Mouse (Mus musculus) erythroblast, adult 5-6 weeks (primary cell): ENCODE measurements around the gene Capn7. TPM values are rescaled to one million over a fixed set of nuclear protein-coding genes. Genes with fewer than 3 reads are reported as not detected.

Experiments used
- ATAC-seq: replicated peaks from 2 replicates; pipeline ENCODE4 v1.8.0; 2016; ENCODE audit warnings: moderate number of reproducible peaks, mild to moderate bottlenecking, moderate TSS enrichment, inconsistent platforms; ENCODE audit not compliant: poor library complexity, low FRiP score, severe bottlenecking
- total RNA-seq, 2 experiments: library from RNA; stranded (forward) in 1 of 2; stranded (reverse) in 1 of 2; fragments of 150-400 nt in 1 of 2; fragments of 200-764, 138-1000 nt in 1 of 2; gene quantifications; 2 replicates each; pipeline versions ENCODE4 v1.2.3 to v1.2.4; 2015 to 2017; ENCODE audit warnings: low replicate concordance in 2 of 2

The Capn7 gene
- total RNA-seq, 2 experiments from 2014 or later, result 13.0 to 17.3 TPM

- ATAC-seq, result no peak
Measured at GRCm38 (mm10) chr14:31362236-31362635, 25.8 kb downstream of the Capn7 start.

- ATAC-seq, result no peak
Measured at GRCm38 (mm10) chr14:31364589-31364988, 28.2 kb downstream of the Capn7 start.

- ATAC-seq, result no peak; the same call in 1 of the 2 replicates
Measured at GRCm38 (mm10) chr14:31365350-31365749, 28.9 kb downstream of the Capn7 start.

- ATAC-seq, result no peak
Measured at GRCm38 (mm10) chr14:31367951-31368350, 31.5 kb downstream of the Capn7 start.

DNA sequence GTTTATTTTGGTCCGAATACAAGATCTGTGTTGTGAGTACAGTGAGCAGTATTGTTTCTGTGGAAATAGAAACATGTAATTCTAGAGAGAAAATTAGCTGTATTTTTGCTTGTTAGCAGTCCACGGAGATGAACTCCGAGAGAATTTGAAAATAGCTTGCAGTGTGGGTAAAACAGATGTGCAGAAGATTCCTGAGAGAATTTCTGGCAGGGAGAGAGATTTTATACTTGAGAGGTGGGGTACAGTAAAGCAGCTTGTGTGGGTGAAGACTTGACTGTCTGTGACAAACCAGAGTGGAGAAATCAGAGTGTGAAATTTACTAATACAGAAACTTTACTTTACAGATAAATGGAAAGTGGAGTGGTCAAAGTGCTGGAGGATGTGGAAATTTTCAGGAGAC is 32.9 kb downstream of the Capn7 start:
- ATAC-seq, result no peak

- ATAC-seq, result no peak
Measured at GRCm38 (mm10) chr14:31374390-31374789, 38.0 kb downstream of the Capn7 start.

DNA sequence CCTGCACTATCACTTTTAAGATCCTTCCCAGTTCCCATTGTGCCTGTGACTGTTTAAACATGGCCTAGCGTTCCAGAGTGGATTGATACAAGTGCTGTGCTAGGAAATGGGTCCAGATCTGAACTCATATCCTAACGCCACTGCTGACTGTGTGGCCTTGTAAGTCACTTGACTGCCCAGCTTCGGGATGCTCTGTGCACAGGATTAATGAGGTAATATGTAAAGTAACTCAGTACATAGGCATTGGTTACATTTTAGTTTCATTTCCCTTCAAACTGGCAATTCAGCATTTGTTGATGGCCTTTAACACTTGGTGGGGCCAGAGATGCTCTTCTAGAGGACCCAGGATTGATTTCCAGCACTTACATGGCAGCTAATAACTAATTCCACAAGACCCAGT is 39.9 kb downstream of the Capn7 start:
- no peak for ATAC-seq

DNA sequence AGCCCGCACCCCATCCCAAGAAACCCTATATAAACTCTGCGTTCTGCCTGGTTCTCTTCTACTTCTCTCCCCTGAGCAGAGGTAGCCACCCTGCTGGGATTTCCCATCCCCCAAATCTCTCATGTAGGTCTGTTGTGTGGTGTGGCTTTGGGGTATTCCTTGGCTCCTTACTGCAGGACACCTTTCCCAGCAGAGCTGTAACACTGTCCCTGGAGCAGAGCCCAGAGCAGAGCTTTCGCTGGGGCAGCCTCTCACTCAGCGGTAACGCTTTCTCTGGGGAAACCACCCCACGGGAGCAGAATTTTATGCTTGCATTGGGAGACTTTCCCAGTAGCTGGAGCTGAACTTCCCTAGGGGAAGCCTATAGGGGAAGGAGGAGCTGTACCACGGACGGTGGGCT is 45.8 kb downstream of the Capn7 start:
- no peak for ATAC-seq

DNA sequence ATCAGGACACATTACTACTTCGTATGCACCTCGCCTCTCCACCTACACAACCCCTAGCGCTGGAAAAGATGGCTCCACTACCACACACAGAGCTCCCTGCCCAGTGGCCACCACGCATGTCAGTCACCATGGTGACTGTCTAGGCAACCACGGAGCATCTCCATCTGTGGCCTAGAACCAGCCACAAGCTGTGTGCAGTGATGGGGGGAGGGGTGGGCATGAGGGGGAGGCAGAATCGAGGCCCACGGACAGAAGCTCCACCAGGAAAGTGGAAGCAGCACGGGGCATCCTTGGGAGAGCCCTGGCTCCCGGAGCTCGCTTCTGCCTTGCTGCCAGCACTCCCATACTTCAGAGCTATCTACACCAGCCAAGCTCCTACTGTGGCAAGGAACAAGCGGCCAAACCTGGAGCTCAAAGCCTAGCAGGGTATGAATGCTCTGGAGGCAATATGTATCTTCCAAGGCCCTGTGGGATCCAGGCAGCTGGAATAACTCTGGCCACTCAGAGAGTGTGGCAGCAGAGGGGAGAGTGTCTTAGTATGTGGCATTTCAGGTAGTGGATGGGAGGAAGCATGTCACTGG is 47.1 kb downstream of the Capn7 start:
- no peak for ATAC-seq

GRCm38 (mm10) chr14:31384366-31385323 is 48.2 kb downstream of the Capn7 start:
- no peak for ATAC-seq

- ATAC-seq, result no peak
Measured at GRCm38 (mm10) chr14:31385406-31385805, 49.0 kb downstream of the Capn7 start.

DNA sequence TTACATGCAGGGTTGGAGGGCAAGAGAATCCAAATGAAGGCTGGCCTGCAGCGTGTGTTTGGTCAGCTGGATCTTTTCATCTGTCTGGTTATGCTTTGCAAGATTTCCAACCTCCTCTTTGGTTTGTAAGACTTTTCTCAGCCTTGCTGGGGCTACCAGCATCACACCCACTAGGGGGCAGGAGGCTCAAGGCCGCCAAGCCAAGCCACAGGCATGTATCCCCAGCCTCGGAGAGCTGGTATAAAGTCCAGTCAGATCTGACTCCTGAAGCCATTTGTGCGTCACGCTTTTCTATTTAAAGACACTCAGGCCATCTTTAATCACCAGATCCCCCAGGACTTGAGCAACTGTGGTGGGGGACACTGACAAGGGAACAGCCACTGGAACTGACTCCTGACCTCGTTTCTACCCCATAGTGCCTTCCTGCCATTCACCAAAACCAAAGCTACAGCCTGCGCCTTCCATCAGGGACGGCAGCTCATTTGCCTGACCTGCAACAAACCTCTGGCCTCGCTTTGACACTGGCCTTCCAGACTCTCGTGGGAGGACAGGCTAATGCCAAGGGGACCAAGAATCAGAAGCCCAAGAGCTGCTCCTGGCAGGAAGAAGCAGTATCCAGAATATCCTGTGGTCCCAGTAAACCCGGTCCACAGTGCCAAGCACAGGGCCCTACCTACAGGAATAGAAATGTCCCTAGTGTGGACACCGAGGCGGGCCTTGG is 49.7 kb downstream of the Capn7 start:
- ATAC-seq, result no peak

DNA sequence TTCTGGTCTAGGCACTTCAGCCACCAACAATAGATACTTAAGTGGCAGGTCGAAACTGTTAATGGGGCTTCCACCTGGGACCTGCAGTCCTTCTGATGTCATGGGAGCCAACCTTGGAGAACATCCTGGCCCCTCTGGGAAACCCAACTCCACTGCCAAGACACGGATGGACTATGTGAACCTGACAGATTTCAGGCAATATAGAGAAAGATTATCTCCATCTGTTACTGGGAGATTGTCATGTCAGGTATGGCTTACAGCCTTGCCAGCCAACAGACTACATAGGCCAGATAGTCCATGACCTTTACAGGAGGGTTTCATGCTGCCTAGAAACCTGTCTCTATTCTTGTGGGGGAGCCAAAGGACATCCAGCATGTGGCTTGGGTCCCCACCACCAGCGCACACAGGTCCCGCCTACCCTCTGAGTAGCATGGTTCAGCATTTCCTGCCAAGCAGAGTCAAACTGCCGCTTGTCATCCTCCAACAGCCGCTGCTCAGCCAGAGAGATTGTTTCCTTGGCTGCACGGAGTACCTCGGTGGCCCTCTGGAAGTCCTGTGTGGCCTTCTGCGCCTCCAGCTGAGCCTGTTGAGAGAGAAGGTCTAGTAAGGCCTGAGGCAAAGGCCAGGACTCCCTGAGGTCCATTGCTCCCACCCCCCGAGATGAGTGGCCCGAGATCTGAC is 51.0 kb downstream of the Capn7 start:
- ATAC-seq, result no peak

DNA sequence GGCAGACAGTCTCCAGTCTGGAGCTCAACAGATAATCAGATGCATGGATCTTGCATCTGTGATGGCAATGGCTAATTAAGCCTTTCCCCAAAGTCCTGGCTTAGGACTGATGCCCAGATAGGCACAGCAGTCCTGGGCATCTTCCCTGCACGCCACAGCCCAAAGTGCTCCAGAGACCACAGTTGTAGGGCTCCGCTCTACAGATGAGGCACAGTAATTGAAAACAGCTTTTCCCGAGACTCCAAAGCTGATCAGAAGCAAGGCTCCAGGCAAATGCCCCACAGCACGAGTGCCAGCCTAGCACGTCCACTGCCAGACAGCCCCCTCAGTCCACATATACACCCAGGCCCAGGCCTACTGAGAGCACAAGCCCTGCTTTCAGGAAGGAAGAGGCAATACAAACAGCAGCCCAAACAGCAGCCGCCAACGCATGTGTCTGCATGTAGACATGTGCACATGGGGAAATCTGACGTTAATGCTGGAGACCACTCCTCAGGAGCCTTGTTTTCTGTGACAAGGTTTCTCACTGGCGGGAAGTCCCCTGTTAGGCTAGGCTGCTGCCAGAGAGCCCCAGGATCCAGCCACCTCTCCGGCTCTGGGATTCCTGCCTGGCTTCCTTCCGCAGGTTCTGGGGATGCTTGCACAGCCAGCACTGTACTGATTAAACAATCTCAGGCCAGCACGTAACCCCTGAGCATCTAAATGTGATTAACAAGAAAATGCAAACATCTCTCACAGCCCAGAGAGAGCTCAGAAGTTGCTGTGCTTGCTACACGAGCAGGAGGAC is 51.8 kb downstream of the Capn7 start:
- ATAC-seq, result no peak

DNA sequence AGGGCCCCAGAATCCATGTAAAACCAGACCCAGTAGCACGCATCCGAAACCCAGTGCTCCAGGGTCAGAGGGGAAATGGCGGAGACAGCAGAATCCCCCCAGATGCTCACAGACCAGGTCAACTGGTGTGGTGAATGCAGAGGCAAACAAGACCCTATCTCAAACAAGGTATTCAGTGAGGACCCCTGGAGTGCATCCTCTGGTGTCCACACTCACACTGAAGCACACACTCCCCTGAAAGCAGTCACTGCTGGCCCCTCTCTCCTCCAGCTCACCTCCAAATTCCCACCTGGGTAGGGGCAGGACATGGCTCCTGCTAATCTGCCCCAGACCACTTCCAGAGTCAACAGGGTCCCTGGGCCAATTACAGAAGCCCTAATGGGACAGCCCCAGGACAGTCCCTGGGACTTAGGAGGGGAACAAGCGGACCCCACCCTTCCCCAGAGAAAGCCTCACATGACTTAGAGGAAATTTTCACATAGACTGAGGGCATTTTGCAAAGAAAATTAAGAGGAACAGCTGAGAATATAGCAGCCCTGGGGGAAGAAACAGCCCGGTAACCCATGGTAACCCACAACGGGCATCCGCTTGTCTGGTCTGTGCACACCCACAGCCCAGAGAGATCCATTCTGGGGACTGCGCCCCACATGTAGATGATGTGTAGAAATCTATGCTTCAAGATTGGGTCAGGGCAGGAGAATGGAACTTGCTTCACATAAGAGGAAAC is 53.1 kb downstream of the Capn7 start:
- no peak for ATAC-seq

- ATAC-seq, result no peak
Measured at GRCm38 (mm10) chr14:31392300-31392699, 55.9 kb downstream of the Capn7 start.

DNA sequence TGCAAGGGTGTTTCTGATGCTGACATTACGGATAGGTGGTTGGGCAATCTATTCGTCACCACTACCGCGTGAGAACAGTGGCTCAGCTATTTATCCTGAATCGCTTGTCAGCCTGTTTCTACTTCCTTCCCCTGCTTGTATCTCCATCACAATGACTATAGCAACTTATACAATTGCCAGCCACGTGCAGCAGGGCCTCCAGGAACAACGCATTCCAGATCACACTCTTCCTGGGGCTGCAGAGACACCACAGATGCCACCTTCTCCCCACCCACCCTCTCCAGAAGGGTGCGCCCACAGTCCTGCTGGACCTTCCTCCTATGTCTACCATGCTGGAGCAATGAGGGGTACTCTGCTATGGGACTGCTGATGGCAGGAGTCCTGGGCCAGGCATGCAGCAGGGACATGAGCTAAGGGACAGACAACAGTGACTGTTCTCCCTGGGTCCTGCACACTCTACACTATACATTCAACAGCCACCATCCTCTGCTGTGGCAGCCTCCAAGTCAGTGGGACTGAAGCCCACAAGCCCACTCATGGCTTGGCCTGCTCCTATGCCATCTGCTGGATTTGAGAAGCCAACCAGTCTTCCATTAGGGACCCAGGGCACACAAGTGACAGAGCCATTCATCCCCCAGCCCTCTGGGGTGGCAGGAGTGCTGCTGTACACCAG is 56.6 kb downstream of the Capn7 start:
- no peak for ATAC-seq

- ATAC-seq, result no peak
Measured at GRCm38 (mm10) chr14:31393546-31393890, 57.1 kb downstream of the Capn7 start.
